Comparison of ENCODE assay signal across 11 mouse cellular contexts in the genomic region with DNA sequence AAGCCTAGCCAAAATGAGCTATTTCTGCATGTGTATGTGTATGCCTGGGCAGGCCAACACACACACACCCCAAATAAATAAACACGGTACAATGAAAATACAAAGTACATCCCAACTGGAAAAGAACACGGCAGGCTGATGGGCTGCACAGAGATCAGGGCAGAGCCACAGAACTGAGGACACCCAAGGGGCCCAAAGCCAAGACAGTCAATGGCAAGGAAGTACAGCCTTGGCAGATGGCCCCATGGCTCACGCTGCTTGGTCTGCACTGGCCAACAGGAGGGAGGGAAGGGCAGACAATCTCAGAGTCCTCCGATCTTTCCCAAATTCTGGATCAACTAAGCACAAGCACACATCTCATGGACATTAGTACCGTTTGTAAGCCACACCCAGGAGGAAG. TPM values are rescaled to one million over a fixed set of nuclear protein-coding genes. Genes with fewer than 3 reads are reported as not detected.
A peak's percentile ranks its signal among the peaks of the same experiment; 100 is the strongest.
DNase-seq lines count a peak whose midpoint lies in the region; ATAC-seq and TF ChIP-seq lines count a peak whose summit lies in the region.
"Had no signal": no experiment of that assay in that cellular context is flagged by ENCODE, and none has a peak within 500 bp of the region (broad histone marks: within the 10 kb centered on the region; RNA-seq: fewer than 3 reads in every experiment).

No protein-coding gene starts in this region.

- DNase-seq in left cerebral cortex, postnatal 10 days (ENCODE audit: extremely low spot score in 1 of 2, low spot score in 2 of 2) = peak; percentile 34 to 54
- no peak for DNase-seq in left cerebral cortex, postnatal 36 days (ENCODE audit: low spot score in 2 of 2)
- DNase-seq in brain, adult 2 months (ENCODE audit: low read depth, low spot score) = peak; percentile 94
- DNase-seq in cerebellum, postnatal 10 days = peak; percentile 94 to 96
- peak; percentile 28 to 57 for DNase-seq in layer of hippocampus, postnatal 14 days (ENCODE audit: low spot score in 2 of 2)
- DNase-seq in midbrain, embryonic 11.5 days (ENCODE audit: low spot score, missing footprints) = no peak
- no peak for DNase-seq in liver, postnatal 0 days
- DNase-seq in stomach, postnatal 0 days (ENCODE audit: low spot score) = no peak
- DNase-seq: embryo, embryonic 11 days had no signal

- H3K4me2 ChIP-seq in midbrain, embryonic 11.5 days = no peak overlapping the region
- H3K4me2 ChIP-seq in liver, postnatal 0 days (ENCODE audit: low read depth, low read length) = no peak overlapping the region
- H3K4me2 ChIP-seq in stomach, postnatal 0 days (replicated peaks; ENCODE audit: low read depth) = no peak overlapping the region
- H3K4me2 ChIP-seq: neural tube, embryonic 13.5 days had no signal

- H3K27ac ChIP-seq in midbrain, embryonic 11.5 days (ENCODE audit: low read depth, low read length) = no peak overlapping the region
- H3K27ac ChIP-seq in liver, postnatal 0 days (ENCODE audit: low read depth) = no peak overlapping the region
- H3K27ac ChIP-seq in stomach, postnatal 0 days (replicated peaks) = no peak overlapping the region
- H3K27ac ChIP-seq: liver, embryonic 14.5 days; neural tube, embryonic 13.5 days had no signal

- H3K4me1 ChIP-seq in midbrain, embryonic 11.5 days (ENCODE audit: control insufficient read depth, insufficient read depth, low read length) = no peaks in the 10 kb centered on the region
- no peaks in the 10 kb centered on the region for H3K4me1 ChIP-seq in liver, postnatal 0 days (ENCODE audit: insufficient read depth)
- peaks cover 1% of the 10 kb centered on the region; the same call in 1 of the 2 replicates for H3K4me1 ChIP-seq in stomach, postnatal 0 days (replicated peaks; ENCODE audit: control insufficient read depth, insufficient read depth)

- intact Hi-C loops in left cerebral cortex, postnatal 10 days (cut with DNase I) = no loop called here
- intact Hi-C loops in left cerebral cortex, postnatal 36 days (cut with DNase I) = no loop called here

- WGBS in midbrain, embryonic 11.5 days = 90% methylated on average over 5 of the region's 5 CpGs
- 79% methylated on average over 5 of the region's 5 CpGs for WGBS in liver, postnatal 0 days (ENCODE audit: insufficient replicate concordance)
- WGBS in stomach, postnatal 0 days = 71% methylated on average over 5 of the region's 5 CpGs

- H3K4me3 ChIP-seq in midbrain, embryonic 11.5 days (ENCODE audit: low read depth, low read length) = no peak overlapping the region
- no peak overlapping the region for H3K4me3 ChIP-seq in liver, postnatal 0 days (ENCODE audit: low read depth, low read length)
- H3K4me3 ChIP-seq in stomach, postnatal 0 days (ENCODE audit: low read depth, low read length) = no peak overlapping the region
- H3K4me3 ChIP-seq: neural tube, embryonic 13.5 days had no signal

- TF ChIP-seq CTCF in liver, postnatal 0 days (IDR thresholded peaks at IDR 0.05; ENCODE audit: low read depth) = no peak
- TF ChIP-seq CTCF in stomach, postnatal 0 days (IDR thresholded peaks at IDR 0.05; ENCODE audit: low read depth) = no peak

- no peak overlapping the region for H3K9ac ChIP-seq in midbrain, embryonic 11.5 days (ENCODE audit: low read length)
- H3K9ac ChIP-seq in liver, postnatal 0 days (replicated peaks) = no peak overlapping the region
- H3K9ac ChIP-seq in stomach, postnatal 0 days (ENCODE audit: low read length) = no peak overlapping the region
- H3K9ac ChIP-seq: liver, embryonic 14.5 days; neural tube, embryonic 13.5 days had no signal

- no peaks in the 10 kb centered on the region for H3K36me3 ChIP-seq in midbrain, embryonic 11.5 days (ENCODE audit: control insufficient read depth, insufficient read depth, low read length)
- no peaks in the 10 kb centered on the region for H3K36me3 ChIP-seq in liver, postnatal 0 days (replicated peaks; ENCODE audit: insufficient read depth, low read length)
- H3K36me3 ChIP-seq in stomach, postnatal 0 days (ENCODE audit: control insufficient read depth, insufficient read depth, low read length) = no peaks in the 10 kb centered on the region
- H3K36me3 ChIP-seq: neural tube, embryonic 13.5 days had no signal

- H3K9me3 ChIP-seq in midbrain, embryonic 11.5 days (ENCODE audit: control insufficient read depth, low read length) = no peaks in the 10 kb centered on the region
- H3K9me3 ChIP-seq in liver, postnatal 0 days (ENCODE audit: low read length) = no peaks in the 10 kb centered on the region
- H3K9me3 ChIP-seq in stomach, postnatal 0 days (ENCODE audit: control insufficient read depth, low read length) = no peaks in the 10 kb centered on the region
- H3K9me3 ChIP-seq: neural tube, embryonic 13.5 days had no signal

- TF ChIP-seq EP300 in liver, postnatal 0 days (IDR thresholded peaks at IDR 0.05; ENCODE audit: low read depth) = no peak
- no peak for TF ChIP-seq EP300 in stomach, postnatal 0 days (optimal IDR thresholded peaks at IDR 0.05)

- no peaks in the 10 kb centered on the region for H3K27me3 ChIP-seq in midbrain, embryonic 11.5 days (ENCODE audit: control insufficient read depth, insufficient read depth, low read length)
- no peaks in the 10 kb centered on the region for H3K27me3 ChIP-seq in liver, postnatal 0 days (ENCODE audit: insufficient read depth, low read length)
- no peaks in the 10 kb centered on the region for H3K27me3 ChIP-seq in stomach, postnatal 0 days (ENCODE audit: control insufficient read depth, insufficient read depth, low read length)
- H3K27me3 ChIP-seq: neural tube, embryonic 13.5 days had no signal

- ATAC-seq in midbrain, embryonic 11.5 days (ENCODE audit: low FRiP score) = no peak
- ATAC-seq in liver, postnatal 0 days = no peak
- no peak for ATAC-seq in stomach, postnatal 0 days (ENCODE audit: low FRiP score, low TSS enrichment)

RNA-seq across cellular contexts. Expression of gene Gtf2ird1, which starts 32.6 kb away (rescaled TPM):
- total RNA-seq in left cerebral cortex, postnatal 10 days (2021) = 10 to 100 TPM; 39.9 to 44.9 TPM
- total RNA-seq in left cerebral cortex, postnatal 36 days (2021) = 10 to 100 TPM; 38.5 to 57.8 TPM
- 10 to 100 TPM; 28.0 to 35.0 TPM for total RNA-seq in layer of hippocampus, postnatal 14 days (2021)
- 86.5 and 88.1 TPM in 2 replicates for polyA plus RNA-seq in midbrain, embryonic 11.5 days (2014; fragmentation: Nextera tagmentation; extraction: Ambion mirVana)
- polyA plus RNA-seq in liver, postnatal 0 days (2015; fragmentation: Nextera tagmentation; extraction: Ambion mirVana) = 10.0 and 11.0 TPM in 2 replicates
- 42.4 and 47.0 TPM in 2 replicates for polyA plus RNA-seq in stomach, postnatal 0 days (2015; fragmentation: Nextera tagmentation; extraction: Ambion mirVana)

Comparison
In these comparisons a context has a peak if more than half of its experiments do, and no peak if none do; other contexts are left out.
1. DNase-seq: peak in left cerebral cortex, postnatal 10 days (2 of 2), brain, adult 2 months (single experiment), cerebellum, postnatal 10 days (2 of 2) and layer of hippocampus, postnatal 14 days (2 of 2); none in left cerebral cortex, postnatal 36 days (0 of 2), midbrain, embryonic 11.5 days (single experiment), liver, postnatal 0 days (single experiment) and stomach, postnatal 0 days (single experiment).